Mouse (Mus musculus): ENCODE measurements at regions not wholly inside any gene's neighbourhood (a gene's known extent, or its start where the extent isn't known, plus 50 kb on each side); places are given as distances from the start of the nearest gene placed in this dataset.

DNA sequence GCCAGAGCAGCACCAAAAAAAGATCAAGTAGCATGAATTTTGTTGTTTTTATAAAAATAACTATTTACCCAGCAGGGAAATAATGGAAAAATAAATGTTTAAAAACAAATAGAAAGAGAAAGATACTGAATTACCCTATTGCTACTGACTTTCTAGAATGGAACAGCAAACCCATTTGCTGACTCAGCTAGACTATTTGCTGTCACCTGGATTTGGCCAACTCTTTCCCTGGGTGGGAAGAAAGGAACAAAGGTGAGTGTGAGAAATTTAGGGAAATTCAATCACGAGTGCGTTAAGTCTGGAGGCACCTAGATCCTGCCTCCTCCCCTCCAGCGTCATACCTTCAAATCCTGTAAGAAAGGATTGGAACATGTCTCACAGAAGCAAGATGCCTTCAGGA is 110.2 kb downstream of the Tmsb4x start:
- no peak for DNase-seq (ENCODE audit: extremely low spot score, low spot score)

DNA sequence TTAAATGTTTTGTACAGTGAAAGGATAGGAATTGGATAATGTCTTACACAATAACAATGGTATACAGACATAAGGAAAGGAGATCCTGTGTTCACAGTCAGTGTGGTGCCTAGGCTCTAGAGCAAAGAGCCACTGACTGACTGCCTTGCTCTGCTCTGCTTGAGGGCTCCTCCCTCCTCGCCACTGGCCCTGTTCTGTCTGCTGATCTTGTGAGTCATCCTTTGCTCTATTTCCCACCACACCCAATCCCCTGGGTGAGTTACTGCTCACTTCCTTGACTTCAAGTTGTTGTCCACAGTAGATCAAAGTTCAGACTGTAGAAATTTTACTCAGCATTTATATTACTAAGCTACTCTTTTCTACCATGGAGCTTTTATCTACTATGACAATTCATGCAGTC is 117.3 kb downstream of the Tmsb4x start:
- DNase-seq (ENCODE audit: extremely low spot score, low spot score) = no peak

DNA sequence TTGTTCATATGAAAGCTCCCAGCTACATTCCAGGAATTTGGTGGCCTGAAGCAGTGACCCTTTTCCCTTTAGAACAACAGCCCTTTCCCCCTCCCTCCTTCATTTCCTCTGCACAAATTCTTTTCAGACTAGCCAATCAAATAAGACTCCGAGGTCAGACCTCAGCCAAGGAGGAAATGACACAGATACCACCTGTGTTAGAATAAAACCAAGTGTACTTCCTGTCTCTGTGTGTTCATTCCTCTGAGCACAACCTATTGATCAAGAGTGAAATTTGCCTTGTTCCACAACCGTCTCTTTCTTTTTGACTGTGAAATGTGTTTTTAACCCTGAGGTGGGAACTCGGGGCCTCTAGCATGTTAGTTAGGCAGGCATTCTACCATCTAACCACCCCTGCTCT is 120.2 kb downstream of the Tmsb4x start:
- DNase-seq (ENCODE audit: extremely low spot score, low spot score) = no peak

DNA sequence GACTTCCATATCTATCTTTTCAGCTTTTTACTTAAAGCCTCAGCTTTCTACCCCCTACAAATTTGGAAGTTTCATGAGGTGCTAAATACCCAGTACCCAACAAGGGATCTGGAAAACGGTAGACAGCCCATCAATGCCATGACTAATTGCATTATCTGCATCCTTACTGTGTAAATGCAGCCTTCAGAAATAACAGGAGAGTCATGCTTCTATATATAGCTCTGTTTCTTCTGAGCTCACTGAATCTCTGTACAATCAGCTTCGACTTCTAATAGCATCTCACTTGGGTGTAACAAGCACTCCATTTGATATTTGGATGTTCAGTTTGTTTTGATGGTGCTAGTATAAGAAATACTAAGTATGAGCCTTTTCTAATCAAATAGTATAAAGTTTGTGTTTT is 120.7 kb downstream of the Tmsb4x start:
- DNase-seq (ENCODE audit: extremely low spot score, low spot score) = no peak

DNA sequence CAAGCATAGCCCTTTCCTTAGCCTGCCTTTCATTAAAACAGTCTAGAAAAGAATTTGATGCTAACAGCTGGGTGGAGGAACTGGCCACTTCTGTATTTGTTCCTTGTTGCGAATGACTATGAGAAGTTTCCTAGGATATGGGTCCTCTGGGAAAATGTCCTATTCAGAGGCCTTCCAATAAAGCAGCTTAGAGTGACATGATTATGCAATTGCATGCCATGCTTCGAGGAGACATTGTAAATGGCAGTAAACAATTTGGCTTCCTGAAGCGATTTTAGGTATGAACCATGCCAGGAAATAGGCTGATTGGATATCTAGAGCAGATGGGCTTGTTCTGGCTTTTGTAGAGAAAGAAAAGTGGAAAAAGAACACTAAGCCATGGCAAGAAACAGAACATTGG is 128.3 kb downstream of the Tmsb4x start:
- no peak for DNase-seq (ENCODE audit: extremely low spot score, low spot score)

DNA sequence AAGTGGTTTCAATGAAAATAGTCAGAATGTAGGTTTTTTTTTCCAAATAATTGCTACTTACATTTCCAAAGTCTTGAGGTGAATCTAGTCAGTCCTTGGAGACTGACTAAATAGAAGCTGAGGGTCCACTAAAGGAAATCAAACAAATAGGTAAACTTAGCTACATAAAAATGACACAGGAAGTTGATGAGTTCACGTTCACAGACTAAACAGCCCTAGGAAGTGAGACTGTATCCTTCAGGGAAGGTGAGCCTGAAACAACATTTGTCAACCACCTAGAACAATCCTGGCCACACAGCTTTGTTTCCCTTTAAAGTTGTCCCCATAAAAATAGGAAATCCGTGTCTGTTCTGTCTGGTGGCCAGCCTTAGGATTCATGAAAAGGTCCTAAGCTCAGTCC is 140.0 kb downstream of the Tmsb4x start:
- no peak for DNase-seq (ENCODE audit: extremely low spot score, low spot score)

DNA sequence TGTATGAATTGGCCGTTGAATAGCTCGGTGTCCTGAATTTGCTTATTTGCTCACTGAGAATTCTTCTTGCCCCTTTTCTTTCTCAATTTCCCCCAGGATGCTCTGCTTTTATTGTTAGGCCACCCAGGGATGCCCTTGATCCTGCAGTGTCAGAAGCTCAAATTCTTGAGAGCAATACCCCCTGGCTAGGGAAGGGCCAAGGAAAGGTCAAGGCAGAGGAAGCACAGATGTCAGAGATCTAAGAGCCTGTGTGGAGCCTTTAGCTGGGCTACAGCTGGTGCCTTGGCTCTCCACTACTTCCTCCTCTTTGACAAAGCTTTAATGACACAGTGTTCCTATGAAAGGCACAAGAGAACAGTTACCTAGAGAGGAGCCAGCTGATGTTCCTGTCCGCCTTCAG is 141.2 kb downstream of the Tmsb4x start:
- DNase-seq (ENCODE audit: extremely low spot score, low spot score) = no peak

DNA sequence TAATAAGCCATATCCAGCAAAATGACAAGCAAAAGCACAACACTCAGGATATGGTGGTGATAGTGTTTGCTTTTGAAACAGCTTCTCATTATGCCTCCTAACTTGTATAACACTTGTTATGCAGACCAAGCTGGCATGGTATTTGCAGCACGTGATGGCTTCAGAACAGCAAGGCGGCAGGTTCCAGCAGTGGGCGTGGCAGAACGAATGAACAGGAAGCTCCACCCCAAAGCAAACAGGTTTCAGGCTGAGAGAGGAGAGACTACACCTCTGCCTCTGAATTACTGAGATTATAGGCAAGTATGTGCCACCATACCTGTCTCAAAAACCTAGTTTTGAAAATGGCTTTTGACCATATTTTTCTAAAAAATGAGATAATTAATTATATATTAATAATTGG is 145.2 kb downstream of the Tmsb4x start:
- no peak for DNase-seq (ENCODE audit: extremely low spot score, low spot score)

DNA sequence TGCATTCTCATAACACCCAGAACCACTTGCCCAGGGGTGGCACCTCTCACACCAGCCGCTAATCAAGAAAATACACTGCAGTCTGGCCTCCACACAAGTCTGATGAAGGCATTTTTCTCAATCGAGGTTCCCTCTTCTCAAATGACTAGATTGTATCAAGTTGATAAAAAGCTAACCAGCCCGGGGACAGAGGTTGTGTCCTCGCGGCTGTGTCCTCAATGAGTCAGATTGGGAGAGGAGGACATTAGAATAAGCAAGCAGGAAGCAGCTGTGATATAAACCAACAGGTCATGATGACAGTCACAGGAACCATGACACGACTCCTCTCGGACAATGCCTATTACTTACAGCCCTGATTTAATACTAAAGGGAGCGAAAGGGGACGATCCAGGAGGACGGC is 156.7 kb downstream of the Tmsb4x start:
- no peak for DNase-seq (ENCODE audit: extremely low spot score, low spot score)

DNA sequence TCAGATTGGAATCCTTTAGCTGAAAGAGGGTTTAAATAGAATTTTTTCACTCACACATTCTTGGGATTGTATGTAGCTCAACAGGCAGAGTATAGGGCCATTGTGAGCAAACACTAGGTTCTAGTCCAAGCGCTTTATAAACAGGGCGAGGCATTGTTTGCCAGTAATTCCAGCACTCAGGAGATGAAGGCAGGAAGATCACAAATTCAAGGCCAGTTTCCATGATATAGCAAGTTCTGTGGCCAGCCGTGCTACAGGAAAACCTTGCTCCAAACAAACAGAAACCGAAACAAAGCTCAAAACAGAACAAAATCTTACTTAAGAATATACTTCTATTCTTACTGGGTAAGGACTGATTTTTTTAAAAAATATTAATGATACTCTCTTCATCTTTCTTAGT is 159.0 kb downstream of the Tmsb4x start:
- no peak for DNase-seq (ENCODE audit: extremely low spot score, low spot score)

DNA sequence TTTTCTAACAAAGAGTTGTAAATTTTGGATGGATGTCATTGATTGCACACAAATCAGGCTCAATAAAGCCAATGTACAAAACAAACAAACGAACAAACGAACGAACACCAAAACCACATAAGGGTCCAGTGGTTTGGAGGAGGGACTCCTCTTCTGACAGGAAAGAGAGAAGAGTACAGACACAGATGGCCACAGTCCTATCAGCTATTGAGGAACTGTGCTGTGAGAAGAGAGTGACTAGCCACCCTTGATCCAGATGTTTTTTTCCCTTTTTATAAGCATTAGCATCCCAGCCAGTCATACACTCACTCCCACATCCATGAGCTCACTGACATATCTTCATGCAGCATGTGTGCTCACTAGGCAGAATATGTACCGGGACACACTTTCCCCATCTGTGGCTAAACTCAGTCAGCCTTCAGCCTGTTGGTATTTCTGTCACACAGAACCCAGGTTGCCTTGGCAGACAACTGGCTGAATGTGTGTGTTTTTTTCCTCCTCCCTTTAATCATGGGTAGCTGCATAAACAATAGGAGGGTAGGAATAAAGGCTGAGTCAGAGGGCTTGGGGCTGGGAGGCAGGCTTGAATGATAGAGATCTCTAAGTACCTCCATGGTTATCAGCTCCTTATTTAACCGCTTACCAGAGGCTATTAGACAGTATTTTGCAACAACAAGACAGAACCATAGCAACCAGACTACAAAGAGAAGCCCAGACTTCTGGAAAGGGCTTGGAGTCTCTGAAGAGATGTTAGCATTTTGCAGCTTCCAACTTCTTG is 159.7 kb downstream of the Tmsb4x start:
- DNase-seq (ENCODE audit: extremely low spot score, low spot score) = no peak

DNA sequence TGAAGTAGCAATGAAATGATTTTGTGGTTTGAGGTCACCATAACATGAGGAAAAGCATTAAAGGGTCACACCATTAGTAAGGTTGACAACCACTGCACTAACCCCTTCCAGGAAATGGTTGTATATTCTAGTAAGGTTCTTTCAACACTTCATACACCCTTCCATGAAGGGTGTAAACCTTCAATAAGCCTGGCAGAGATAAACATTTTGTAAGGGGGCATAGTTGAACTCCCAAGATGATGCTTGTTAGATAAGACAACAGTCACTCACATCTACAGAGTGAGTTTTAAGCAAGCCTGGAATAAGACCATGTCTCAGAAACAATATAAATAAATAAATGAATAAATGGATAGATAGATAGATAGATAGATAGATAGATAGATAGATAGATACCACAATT is 171.1 kb downstream of the Tmsb4x start:
- DNase-seq (ENCODE audit: extremely low spot score, low spot score) = no peak

DNA sequence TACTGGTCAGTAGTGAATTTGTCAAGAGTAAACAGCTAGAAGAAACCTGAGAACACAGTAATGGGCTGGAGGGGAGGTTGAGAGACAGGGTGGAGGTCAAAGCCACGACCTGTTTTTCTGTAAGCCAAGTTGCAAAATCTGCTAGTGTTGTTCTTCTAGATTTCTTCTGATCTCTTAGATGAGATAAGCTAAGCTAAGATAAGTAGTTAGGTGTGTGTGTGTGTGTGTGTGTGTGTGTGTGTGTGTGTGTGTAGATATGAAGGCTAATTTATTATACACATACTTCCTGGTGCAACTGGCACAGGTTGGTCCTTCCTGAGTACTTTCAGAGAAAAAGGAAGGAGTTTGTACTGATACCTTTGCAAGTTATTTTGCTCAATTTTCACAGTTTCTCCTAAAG is 172.8 kb downstream of the Tmsb4x start:
- DNase-seq (ENCODE audit: extremely low spot score, low spot score) = no peak

DNA sequence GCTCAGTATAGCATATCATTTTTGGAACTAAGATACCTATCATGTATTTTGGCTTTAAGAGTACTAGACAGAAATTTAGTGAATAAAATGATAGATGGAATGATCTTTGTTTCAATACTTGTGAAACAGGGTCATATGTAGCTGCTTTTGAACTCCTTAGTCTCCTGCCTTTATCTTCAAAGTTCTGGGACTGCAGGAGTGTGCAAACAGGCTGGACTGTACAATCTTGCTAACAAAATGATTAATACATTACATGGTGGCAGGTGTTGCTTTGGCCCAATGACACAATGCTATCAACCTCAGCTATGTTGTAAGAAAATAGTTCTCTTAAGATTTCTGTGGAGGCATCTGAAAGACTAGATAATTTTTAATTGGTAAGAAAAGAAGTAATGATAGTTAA is 173.5 kb downstream of the Tmsb4x start:
- no peak for DNase-seq (ENCODE audit: extremely low spot score, low spot score)

DNA sequence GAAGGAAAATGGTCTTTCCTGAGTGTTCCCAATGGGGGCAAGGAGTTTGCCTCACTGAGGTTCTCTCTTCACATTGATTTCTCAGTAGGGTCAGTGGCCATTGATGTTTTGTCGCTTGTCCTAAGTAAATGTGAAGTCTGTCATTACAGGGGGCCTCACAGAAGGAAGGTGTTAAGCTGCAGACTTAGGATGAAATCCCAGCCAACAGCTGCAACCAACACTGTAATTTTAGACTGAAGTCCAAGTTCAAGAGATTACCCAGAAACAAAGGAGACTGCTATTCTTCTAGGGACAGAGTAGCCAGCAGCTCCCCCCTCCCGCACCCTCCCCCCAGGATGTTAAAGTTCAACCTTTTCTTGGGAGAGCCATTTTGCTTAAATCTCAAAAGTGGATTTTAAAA is 176.0 kb downstream of the Tmsb4x start:
- DNase-seq (ENCODE audit: extremely low spot score, low spot score) = no peak

DNA sequence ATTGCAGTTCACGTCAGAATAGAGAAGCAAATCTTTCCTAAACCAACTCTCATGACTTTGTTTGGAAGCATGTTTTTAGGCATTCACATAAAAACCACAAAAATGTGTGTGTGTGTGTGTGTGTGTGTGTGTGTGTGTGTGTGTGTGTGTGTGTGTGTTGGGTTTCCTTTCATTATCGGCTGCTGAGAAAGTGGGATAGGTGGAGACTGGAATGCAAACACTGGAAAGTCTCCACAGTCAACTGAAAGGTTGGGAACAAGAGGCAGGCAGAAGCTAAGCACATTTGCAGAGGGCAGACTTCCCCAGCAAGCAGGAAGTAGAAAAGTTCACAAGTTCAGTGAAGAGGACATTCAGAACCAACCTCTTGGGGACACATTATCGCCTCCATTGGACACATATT is 176.5 kb downstream of the Tmsb4x start:
- DNase-seq (ENCODE audit: extremely low spot score, low spot score) = no peak

DNA sequence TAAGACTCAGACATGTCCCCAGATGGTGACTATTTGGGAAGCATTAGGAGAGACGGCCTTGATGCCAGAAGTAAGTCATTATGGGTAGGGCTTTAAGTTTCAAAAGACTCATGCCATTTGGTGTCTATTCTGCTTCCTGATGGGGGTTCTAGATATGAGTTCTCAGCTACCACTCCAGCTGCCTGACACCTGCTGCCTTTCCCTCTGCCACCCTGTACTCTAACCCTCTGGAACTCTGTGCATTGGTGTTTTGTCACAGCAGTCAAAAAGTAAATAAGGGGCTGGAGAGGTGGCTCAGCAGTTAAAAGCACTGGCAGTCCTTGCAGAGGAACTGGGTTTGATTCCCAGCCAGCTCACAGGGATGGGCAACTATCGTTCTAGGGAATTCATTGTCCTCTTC is 177.6 kb downstream of the Tmsb4x start:
- no peak for DNase-seq (ENCODE audit: extremely low spot score, low spot score)

DNA sequence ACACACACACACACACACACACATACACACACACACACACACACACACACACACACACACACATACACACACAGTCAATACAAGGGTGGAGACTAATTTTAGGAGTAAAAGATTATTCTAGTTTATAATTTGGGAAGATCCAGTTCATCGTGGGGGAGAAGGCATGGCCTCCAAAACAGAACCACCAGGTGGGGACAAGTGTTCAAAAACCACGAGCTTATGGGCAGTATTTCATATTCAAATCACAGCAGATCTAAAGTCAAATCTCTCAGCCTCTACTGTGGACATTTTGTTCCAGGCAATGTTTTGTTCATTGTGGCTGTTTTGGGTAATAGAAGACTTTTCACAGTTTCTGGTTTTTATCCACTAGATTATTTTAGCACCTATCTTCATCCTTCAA is 193.5 kb downstream of the Tmsb4x start:
- no peak for DNase-seq (ENCODE audit: extremely low spot score, low spot score)

DNA sequence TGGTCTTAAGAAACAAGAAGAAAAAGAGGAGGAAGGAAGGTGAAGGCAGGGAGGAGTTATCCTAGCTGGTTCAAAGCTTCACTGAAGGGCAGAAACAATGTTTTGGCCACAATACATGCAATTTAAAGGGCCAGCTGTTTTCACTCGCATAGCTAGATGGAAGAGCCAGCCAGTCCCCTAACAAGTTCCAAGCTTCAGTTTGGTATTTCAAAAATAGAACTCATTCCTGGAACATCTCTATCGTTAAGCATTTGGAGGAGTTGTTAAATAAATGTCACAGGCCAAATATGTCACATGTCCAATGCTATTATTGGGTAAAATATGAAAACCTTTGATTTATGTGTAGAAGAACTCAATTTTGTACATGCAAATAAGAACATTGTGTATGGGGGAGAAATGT is 194.8 kb downstream of the Tmsb4x start:
- DNase-seq (ENCODE audit: extremely low spot score, low spot score) = no peak

DNA sequence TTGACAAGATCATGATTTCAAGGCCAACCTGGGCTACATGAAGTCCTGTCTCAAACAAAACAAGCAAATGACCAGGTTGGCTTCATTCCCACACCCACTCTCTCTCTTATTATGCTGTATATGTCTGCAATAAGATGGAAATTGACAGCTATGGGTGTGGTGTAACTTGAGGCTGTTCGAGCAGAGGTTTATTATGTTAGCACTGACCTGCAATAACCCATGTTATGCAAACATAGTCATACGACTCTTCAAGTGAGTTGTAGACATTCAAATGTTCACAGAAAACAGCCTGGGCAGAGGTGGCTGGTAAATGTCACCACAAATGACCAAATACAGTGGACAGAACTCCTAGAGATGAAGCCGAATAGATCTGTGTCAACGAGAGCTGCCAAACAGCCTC is 196.2 kb downstream of the Tmsb4x start:
- no peak for DNase-seq (ENCODE audit: extremely low spot score, low spot score)

DNA sequence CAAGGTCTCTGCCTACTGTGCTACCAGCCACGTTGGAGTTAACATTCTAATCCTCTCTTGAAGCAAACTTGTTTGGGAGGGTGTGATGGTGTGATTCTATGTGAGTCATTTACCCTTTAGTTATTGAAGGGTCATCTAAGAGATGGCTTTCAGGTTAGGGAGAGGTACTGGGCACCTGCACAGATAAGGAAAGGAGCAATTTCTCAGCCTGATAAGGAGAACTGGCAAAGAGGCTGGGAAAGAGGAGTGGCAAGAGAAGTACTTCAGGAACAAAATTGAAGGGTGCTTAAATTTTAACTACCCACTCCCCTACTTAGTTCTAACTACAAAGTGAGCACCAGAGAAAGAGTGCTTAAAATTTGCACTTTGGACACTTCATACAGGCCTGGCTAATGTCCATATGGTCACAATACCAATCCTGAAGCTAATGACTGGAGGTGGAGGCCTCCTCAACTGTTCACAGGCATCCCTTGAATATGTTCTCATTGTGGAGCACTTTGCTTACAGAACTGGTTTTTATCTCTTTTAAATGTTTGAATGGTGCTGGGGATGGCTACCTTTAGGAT is 197.1 kb downstream of the Tmsb4x start:
- DNase-seq (ENCODE audit: extremely low spot score, low spot score) = no peak

DNA sequence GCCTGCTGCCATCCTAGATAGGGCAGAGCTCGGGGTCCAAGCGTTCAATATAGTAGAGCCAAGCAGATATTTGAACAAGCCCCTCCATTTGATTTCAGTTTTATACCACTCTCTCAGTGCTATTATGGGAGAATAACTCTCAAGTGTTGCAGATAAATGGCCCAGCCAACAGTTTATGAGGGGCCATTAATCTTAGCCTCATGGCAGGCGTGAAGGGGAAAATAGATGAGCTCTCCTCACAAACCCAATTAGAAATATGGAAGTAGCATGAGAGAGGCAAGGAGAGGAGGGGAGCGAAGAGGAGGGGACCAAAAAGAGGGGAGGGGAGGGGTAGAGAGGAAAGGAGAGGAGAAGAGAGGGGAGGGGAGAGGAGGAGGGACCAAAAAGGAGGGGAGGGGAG is 213.3 kb downstream of the Tmsb4x start:
- no peak for DNase-seq (ENCODE audit: extremely low spot score, low spot score)

DNA sequence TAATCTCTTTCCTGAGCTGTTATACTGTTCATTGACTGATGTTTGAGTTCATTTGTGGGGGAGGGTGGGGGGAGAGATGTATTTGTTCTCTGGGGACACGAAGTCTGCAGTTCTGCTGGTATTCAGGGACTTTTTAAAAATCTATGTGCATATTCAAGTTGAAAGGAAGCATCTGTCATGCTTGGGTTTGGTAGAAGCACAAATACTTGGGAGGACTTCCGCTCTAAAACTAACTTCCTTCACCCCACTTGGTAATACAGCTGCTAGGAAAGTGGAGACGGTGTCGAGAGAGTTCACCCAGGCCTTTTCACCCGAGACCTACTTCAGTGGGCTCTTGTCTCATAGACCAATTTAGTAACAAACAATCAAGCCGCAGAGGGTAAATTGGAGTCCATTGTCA is 228.1 kb downstream of the Tmsb4x start:
- DNase-seq (ENCODE audit: extremely low spot score, low spot score) = no peak

DNA sequence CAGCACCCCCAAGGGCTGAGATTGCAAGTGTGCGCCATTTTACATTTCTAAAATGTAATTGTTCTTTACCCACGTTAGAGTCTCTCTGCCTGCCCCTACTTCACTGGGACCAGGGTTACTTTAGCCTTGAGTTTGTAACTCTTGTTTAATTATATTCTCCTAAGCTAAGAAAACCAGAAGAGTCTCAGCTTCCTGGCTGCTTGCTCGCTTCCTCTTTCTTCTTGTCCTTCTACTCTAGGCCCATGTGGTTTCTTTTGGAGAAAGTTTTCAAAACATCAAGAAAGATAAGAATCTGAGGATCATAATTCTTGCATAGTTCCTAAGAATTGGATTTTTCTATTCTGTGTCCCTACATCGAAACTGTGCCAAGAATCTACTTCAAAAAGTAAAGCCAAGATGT is 228.6 kb downstream of the Tmsb4x start:
- no peak for DNase-seq (ENCODE audit: extremely low spot score, low spot score)
